Mouse (Mus musculus) forebrain, embryonic 15.5 days (tissue): ENCODE data around the gene Micu1. TPM values are rescaled to one million over a fixed set of nuclear protein-coding genes. Genes with fewer than 3 reads are reported as not detected.

Experiments
- ATAC-seq: fragments of 200-750 bp; cut with Nextera tagmentation; replicated peaks from 2 replicates; pipeline ENCODE4 v1.8.0; 2017; ENCODE audit warnings: mild to moderate bottlenecking, moderate TSS enrichment, moderate library complexity
- H3K27ac ChIP-seq: fragments of 300-500 bp; sonication (generic); replicated peaks from 2 replicates; pipeline ENCODE4 v1.5.1; 2015; ENCODE audit warnings: mild to moderate bottlenecking, inconsistent platforms
- H3K27me3 ChIP-seq: fragments of 300-500 bp; sonication (generic); 2 replicates; pipeline ENCODE4 v1.6.1; 2015; ENCODE audit warnings: inconsistent platforms
- H3K36me3 ChIP-seq: fragments of 300-500 bp; sonication (generic); 2 replicates; pipeline ENCODE4 v1.6.1; 2015; ENCODE audit warnings: mild to moderate bottlenecking, inconsistent platforms
- H3K4me1 ChIP-seq: fragments of 300-500 bp; sonication (generic); 2 replicates; pipeline ENCODE4 v1.6.1; 2015; ENCODE audit warnings: inconsistent platforms
- H3K4me2 ChIP-seq: fragments of 300-500 bp; sonication (generic); replicated peaks from 2 replicates; pipeline ENCODE4 v1.6.1; 2015; ENCODE audit warnings: mild to moderate bottlenecking, inconsistent platforms
- H3K4me3 ChIP-seq: fragments of 300-500 bp; sonication (generic); 2 replicates; pipeline ENCODE4 v1.5.1; 2015; ENCODE audit warnings: mild to moderate bottlenecking, inconsistent platforms
- H3K9ac ChIP-seq: fragments of 300-500 bp; sonication (generic); replicated peaks from 2 replicates; pipeline ENCODE4 v1.6.1; 2015; ENCODE audit warnings: mild to moderate bottlenecking, inconsistent platforms
- H3K9me3 ChIP-seq: fragments of 300-500 bp; sonication (generic); 2 replicates; pipeline ENCODE4 v1.6.1; 2016; ENCODE audit warnings: inconsistent platforms
- WGBS: fragments of 180-500 bp; shearing (Covaris S2); methylation state at CpG from one replicate; pipeline ENCODE4 v1.1.7; 2015; ENCODE audit warnings: mixed read lengths; 5-methylcytosine and 5-hydroxymethylcytosine counted together
- polyA plus RNA-seq: library from polyadenylated mRNA; unstranded; fragments of >200 nt; fragmentation: Nextera tagmentation; extraction: Ambion mirVana; gene quantifications from 2 replicates; pipeline ENCODE4 v1.2.1, GENCODE M21; 2015

The Micu1 gene
- polyA plus RNA-seq, 1 experiment from 2014 or later, result 79.1 TPM

DNA sequence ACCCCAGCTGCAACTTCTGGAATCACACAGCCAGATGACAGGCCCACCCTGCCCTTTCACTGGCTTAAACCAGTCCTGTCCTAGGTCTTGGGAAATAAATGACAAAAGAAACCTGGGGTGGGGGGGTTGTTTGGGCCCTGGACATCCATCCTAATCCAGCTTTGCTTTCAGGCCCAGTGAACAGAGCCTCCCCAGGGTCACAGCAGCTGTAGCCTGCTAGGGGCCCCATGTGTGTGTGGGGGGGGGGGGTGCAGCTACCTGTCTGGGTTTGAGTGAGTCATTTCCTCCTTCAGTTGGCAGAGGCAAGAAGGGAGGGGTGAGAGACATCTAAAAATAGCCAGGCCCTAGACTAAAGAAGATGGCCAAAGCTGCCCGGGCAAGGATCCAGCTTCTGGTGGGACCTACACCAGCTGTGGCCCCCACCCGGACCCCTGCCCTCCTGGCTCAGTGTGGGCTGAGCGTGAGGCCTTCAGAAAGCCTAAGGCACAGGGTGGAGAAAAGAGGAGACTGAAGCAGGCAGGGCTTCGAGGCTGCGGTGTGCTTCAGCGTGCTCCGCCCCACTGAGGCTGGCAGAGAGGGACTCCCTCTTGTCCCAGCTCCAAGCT is 205.5 kb downstream of the Micu1 start:
- Histone ChIP-seq H3K36me3 (no peaks in the 10 kb centered on the region), H3K27ac (peak overlapping the region; percentile 35)
- no peak; the same call in 1 of the 2 replicates for ATAC-seq

DNA sequence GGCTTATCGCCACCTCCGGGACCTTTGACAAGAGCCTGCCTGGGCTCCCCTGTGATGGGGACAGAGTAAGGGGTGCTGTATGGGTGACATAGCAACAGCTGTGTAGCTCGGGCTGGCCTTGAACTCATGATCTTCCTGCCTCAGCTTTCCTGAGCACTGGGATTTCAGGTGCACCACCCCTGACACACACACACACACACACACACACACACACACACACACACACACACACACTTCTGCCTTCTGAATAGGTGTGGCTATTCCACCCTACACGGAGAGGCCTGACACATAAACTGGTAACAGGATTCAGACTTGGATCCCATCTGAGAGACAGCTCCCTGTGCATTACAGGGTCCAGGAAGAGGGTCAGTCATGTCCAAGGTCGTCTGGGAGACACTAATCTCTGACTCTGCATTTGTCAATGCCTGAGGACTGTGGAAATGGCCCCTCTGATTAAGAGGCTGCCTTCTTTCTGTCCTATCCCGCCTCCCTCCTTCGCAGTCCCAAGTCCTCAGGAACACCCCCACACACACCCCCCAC is 206.6 kb downstream of the Micu1 start:
- no peak overlapping the region for H3K4me2 ChIP-seq
- no peak overlapping the region for H3K4me3 ChIP-seq
- peaks cover 31% of the 10 kb centered on the region for H3K4me1 ChIP-seq
- 62% methylated on average over 7 of the region's 7 CpGs for WGBS
- H3K27me3 ChIP-seq, result no peaks in the 10 kb centered on the region
- no peaks in the 10 kb centered on the region for H3K9me3 ChIP-seq
- ATAC-seq, result no peak; the same call in 1 of the 2 replicates
- no peak overlapping the region for H3K9ac ChIP-seq
- H3K36me3 ChIP-seq, result no peaks in the 10 kb centered on the region
- H3K27ac ChIP-seq, result no peak overlapping the region

More for the DNA sequence above, 205.5 kb downstream of the Micu1 start:
- Histone ChIP-seq H3K27me3 (no peaks in the 10 kb centered on the region), H3K9ac (no peak overlapping the region), H3K9me3 (no peaks in the 10 kb centered on the region), H3K4me3 (no peak overlapping the region), H3K4me1 (peaks cover 36% of the 10 kb centered on the region), H3K4me2 (no peak overlapping the region)
- 26% methylated on average over 7 of the region's 7 CpGs for WGBS

- H3K27ac ChIP-seq, result peak overlapping the region; percentile 41
- H3K9me3 ChIP-seq, result no peaks in the 10 kb centered on the region
- H3K4me2 ChIP-seq, result no peak overlapping the region; the same call in 1 of the 2 replicates
- no peak overlapping the region for H3K4me3 ChIP-seq
- ATAC-seq, result no peak; the same call in 1 of the 2 replicates
- WGBS, result 10% methylated on average over 14 of the region's 14 CpGs
- no peaks in the 10 kb centered on the region for H3K36me3 ChIP-seq
- H3K27me3 ChIP-seq, result no peaks in the 10 kb centered on the region
- H3K9ac ChIP-seq, result no peak overlapping the region
- peaks cover 31% of the 10 kb centered on the region for H3K4me1 ChIP-seq
Measured at GRCm38 (mm10) chr10:59909357-59909847, 207.1 kb downstream of the Micu1 start.

- Histone ChIP-seq H3K36me3 (no peaks in the 10 kb centered on the region), H3K9ac (no peak overlapping the region), H3K4me1 (peaks cover 33% of the 10 kb centered on the region), H3K9me3 (no peaks in the 10 kb centered on the region), H3K27ac (no peak overlapping the region), H3K27me3 (no peaks in the 10 kb centered on the region), H3K4me3 (no peak overlapping the region), H3K4me2 (no peak overlapping the region; the same call in 1 of the 2 replicates)
- ATAC-seq, result no peak
- WGBS, result 32% methylated on average over 6 of the region's 6 CpGs
Measured at GRCm38 (mm10) chr10:59911091-59911490, 208.8 kb downstream of the Micu1 start.

GRCm38 (mm10) chr10:59911561-59912198 is 209.4 kb downstream of the Micu1 start:
- H3K9ac ChIP-seq, result no peak overlapping the region
- H3K4me1 ChIP-seq, result peaks cover 39% of the 10 kb centered on the region
- H3K4me2 ChIP-seq, result peak overlapping the region; percentile 8
- 5% methylated on average over 25 of the region's 25 CpGs for WGBS
- no peak for ATAC-seq
- H3K27ac ChIP-seq, result no peak overlapping the region
- H3K4me3 ChIP-seq, result no peak overlapping the region
- no peaks in the 10 kb centered on the region for H3K27me3 ChIP-seq
- no peaks in the 10 kb centered on the region for H3K9me3 ChIP-seq
- no peaks in the 10 kb centered on the region for H3K36me3 ChIP-seq

Other genes starting within 250 kb of the Micu1 start
- not detected in 2 replicates for gene Gm10322, start 86.4 kb upstream of the Micu1 start, polyA plus RNA-seq
- gene Mcu, start 85.8 kb upstream of the Micu1 start, polyA plus RNA-seq, result 22.1 and 22.8 TPM in 2 replicates
- 16.9 and 17.5 TPM in 2 replicates for gene Dnajb12, start 177.1 kb downstream of the Micu1 start, polyA plus RNA-seq
- 90.0 and 92.5 TPM in 2 replicates for gene Ddit4, start 249.4 kb downstream of the Micu1 start, polyA plus RNA-seq